Mouse (Mus musculus) spleen, adult 2 months (tissue): ENCODE results near the gene Slco4a1.

Experiments
- CTCF ChIP-seq: fragments of 200-500 bp; IDR thresholded peaks from 2 replicates; pipeline ENCODE4 v1.5.1; 2011; ENCODE audit warnings: mild to moderate bottlenecking, inconsistent platforms; ENCODE audit not compliant: insufficient read depth, insufficient read length, insufficient replicate concordance; ENCODE audit errors: extremely low read depth
- POLR2A ChIP-seq: fragments of 200-500 bp; IDR thresholded peaks from 2 replicates; pipeline ENCODE4 v1.6.1; 2011; ENCODE audit warnings: low read depth, low read length, inconsistent platforms

DNA sequence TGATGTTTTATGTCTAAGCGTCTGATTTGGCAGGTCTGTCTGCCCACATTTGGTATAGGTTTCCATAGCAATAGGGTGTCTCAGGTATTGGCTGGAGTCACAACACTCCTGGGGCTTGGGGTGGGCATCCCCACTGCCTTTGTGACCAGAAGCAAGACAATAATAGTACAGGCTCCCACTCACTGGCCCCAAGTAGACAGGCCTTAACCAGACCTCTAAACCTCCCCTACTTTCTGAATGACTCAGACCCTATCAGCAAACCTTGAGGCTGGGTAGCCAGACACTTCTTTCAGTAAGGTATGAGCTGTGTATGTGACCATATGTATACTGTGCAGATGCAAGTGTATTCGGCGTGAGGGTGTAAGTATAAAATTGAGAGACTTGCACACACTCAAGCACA lies 18.8 kb downstream of the Slco4a1 start:
- no peak for TF ChIP-seq CTCF
- TF ChIP-seq POLR2A, result no peak
